Mouse (Mus musculus) bone marrow, adult 2 months (tissue): ENCODE data around the gene Cgn. TPM values are rescaled to one million over a fixed set of nuclear protein-coding genes. Genes with fewer than 3 reads are reported as not detected.
"Not testable (repeated sequence)": the region's sequence is repeated elsewhere in the genome, so short reads cannot be mapped to it uniquely, and the experiment has no call there.

Experiments used
- H3K27ac ChIP-seq: fragments of 200-500 bp; 2 replicates; pipeline ENCODE4 v1.5.1; 2012; ENCODE audit warnings: low read depth, mild to moderate bottlenecking, control low read depth, inconsistent platforms, low read length; ENCODE audit not compliant: control insufficient read depth, poor library complexity, insufficient read depth
- H3K4me1 ChIP-seq: fragments of 200-500 bp; 2 replicates; pipeline ENCODE4 v1.6.1; 2011; ENCODE audit warnings: low read length; ENCODE audit not compliant: control insufficient read depth, insufficient read depth
- H3K4me3 ChIP-seq: fragments of 200-500 bp; replicated peaks from 2 replicates; pipeline ENCODE3; 2011; ENCODE audit warnings: mild to moderate bottlenecking, low read depth, low read length, control low read depth; ENCODE audit not compliant: control insufficient read depth
- CTCF ChIP-seq: fragments of 200-500 bp; IDR thresholded peaks from 2 replicates; pipeline ENCODE4 v1.5.1; 2011; ENCODE audit warnings: low read length, control low read depth; ENCODE audit not compliant: control insufficient read depth, insufficient read depth
- POLR2A ChIP-seq: fragments of 200-500 bp; IDR thresholded peaks from 2 replicates; pipeline ENCODE4 v1.6.1; 2011; ENCODE audit warnings: low read depth, mild to moderate bottlenecking, control low read depth, low read length, borderline replicate concordance; ENCODE audit not compliant: control insufficient read depth
- WGBS: fragments of 180-500 bp; shearing (Covaris S2); methylation state at CpG from one replicate; pipeline ENCODE4 v1.1.7; 2018; 5-methylcytosine and 5-hydroxymethylcytosine counted together
- polyA plus RNA-seq: library from polyadenylated mRNA; stranded (reverse); fragments of >200 nt; gene quantifications from 2 replicates; pipeline ENCODE4 v1.2.4, GENCODE M21; 2011; ENCODE audit warnings: low replicate concordance; ENCODE audit not compliant: missing spikeins, insufficient read depth, insufficient read length

The Cgn gene
- polyA plus RNA-seq, 1 experiment = 1.00 TPM

DNA sequence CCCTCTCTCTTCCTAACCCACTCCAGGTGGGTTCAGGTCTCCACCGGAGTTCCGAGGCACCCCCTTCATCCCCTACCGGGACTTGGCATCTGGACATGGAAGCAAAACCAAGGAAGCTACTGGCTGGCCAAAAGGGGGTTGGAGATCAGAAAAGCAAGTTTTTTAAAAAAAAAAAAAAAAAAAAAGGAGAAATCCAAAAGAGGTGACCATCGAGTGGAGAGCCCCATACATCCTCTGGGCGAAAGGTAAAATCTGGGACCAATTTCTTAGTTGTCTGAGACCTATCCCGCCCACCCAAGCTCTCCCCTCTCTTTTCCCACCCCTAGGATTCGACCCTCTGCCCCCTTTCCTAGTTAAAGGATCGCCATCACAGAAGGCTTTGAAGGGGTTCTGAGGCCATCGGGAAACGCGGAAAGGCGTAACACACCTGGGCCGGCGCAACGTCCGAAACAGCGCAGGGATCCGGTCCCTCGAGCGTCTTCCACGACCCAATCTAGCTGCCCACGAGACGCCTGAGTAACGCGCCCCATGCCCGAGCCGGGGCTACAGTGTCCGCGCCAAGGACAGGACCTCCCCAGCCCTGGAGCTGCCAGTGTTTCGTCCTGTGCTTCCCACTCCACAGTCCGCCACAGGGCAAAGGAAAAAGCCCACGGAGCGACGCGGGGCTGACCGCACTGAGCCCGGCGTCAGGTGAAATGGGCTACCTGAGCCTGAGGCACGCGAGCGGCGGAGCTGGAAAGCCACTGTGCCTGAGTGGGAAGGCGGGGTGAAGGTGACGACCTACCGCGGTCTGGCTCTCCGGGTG lies 28.8 kb downstream of the Cgn start:
- 9% methylated on average over 23 of the region's 47 CpGs for WGBS
- H3K4me1 ChIP-seq, H3K4me3 ChIP-seq, H3K27ac ChIP-seq: not testable (repeated sequence)

DNA sequence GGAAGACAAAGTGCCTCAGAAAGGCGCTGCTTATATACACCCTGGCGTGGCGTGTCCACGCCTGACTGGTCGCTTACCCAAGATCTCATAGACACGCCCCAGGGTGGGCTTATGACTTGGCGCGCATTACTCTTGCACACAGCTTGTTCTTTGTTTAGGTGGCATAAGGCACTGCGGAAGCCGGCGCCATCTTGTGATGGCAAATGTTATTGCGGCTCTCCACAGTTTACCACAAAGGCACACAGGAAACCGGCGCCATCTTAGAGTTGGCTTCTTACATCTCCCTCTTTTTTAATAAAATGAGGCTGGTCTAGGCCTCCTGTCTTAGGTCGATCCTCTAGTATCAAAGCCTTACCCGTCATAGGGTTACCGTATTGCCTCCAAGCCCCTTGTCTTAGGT lies 40.6 kb downstream of the Cgn start:
- no peaks in the 10 kb centered on the region for H3K4me1 ChIP-seq
- no peak overlapping the region for H3K4me3 ChIP-seq
- WGBS = 92% methylated on average over 17 of the region's 17 CpGs
- no peak overlapping the region for H3K27ac ChIP-seq
- TF ChIP-seq POLR2A (no peak), CTCF (no peak)

DNA sequence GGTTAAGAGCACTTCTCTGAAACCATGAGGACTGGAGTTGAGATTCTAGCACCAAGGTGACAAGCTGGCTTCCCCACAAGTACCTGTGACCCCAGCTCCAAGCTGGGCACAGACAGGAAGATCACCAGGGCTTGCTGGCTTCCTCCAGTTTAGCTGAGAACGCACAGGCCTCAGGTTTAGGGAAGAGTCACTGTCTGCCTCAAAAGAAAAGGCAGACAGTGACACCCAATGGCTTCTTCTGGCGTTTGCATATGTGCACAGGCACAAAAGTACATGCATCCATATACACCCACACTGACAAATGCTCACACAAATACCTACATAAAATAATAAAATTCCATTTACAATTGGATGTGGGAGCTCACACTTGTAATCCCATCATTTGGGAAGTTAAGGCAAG lies 62.7 kb downstream of the Cgn start:
- H3K4me1 ChIP-seq, H3K27ac ChIP-seq, H3K4me3 ChIP-seq: not testable (repeated sequence)
- 21% methylated on average over 2 of the region's 2 CpGs for WGBS

DNA sequence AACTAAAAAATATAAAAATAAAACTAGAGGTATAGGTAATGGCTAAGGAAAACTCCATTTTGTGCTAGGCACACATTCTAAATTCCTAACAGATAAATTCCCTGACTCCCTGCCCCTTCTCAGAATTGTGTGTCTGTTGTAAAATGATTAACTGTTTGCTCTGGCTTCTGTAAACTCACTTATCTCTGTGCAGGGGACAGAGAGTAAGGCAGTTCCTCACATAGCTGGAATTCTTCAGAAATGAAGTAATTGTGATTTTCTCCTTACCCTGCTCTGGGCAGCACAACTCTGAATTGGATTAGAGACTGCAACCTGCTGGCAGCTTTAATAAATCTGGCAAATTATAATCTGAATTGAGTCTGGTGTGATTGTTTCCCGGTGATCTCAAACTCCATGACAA lies 68.0 kb downstream of the Cgn start:
- WGBS = 73% methylated on average over 1 of the region's 1 CpGs

GRCm38 (mm10) chr3:94713424-94713823 lies 72.9 kb downstream of the Cgn start:
- not testable (repeated sequence) for H3K4me3 ChIP-seq, H3K4me1 ChIP-seq, H3K27ac ChIP-seq
- 79% methylated on average over 3 of the region's 3 CpGs for WGBS

More for the DNA sequence above, 68.0 kb downstream of the Cgn start:
- H3K4me1 ChIP-seq, H3K27ac ChIP-seq, H3K4me3 ChIP-seq: not testable (repeated sequence)

DNA sequence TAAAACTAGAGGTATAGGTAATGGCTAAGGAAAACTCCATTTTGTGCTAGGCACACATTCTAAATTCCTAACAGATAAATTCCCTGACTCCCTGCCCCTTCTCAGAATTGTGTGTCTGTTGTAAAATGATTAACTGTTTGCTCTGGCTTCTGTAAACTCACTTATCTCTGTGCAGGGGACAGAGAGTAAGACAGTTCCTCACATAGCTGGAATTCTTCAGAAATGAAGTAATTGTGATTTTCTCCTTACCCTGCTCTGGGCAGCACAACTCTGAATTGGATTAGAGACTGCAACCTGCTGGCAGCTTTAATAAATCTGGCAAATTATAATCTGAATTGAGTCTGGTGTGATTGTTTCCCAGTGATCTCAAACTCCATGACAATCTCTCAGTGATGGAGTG lies 75.7 kb downstream of the Cgn start:
- H3K4me1 ChIP-seq, H3K4me3 ChIP-seq, H3K27ac ChIP-seq: not testable (repeated sequence)

Other genes starting within 250 kb of the Cgn start
- gene Snx27, start 203.8 kb downstream of the Cgn start, polyA plus RNA-seq = 13.9 and 14.1 TPM in 2 replicates
- not detected in 2 replicates for gene Gm10972, start 143.4 kb downstream of the Cgn start, polyA plus RNA-seq
- 3.8 and 7.4 TPM in 2 replicates for gene Tuft1, start 127.6 kb downstream of the Cgn start, polyA plus RNA-seq
- 4.4 TPM in 1 of 2 replicates, not detected in the other for gene Selenbp2, start 92.9 kb downstream of the Cgn start, polyA plus RNA-seq
- 10.3 and 16.8 TPM in 2 replicates for gene Pogz, start 51.1 kb upstream of the Cgn start, polyA plus RNA-seq
- gene Psmb4, start 100.5 kb upstream of the Cgn start, polyA plus RNA-seq = 291 and 443 TPM in 2 replicates
- gene Selenbp1, start 146.6 kb upstream of the Cgn start, polyA plus RNA-seq = 30.8 and 35.6 TPM in 2 replicates
- 4.5 and 22.2 TPM in 2 replicates for gene Rfx5, start 167.6 kb upstream of the Cgn start, polyA plus RNA-seq
- 43.1 and 63.2 TPM in 2 replicates for gene Pi4kb, start 188.2 kb upstream of the Cgn start, polyA plus RNA-seq
- 10.6 and 21.1 TPM in 2 replicates for gene Zfp687, start 229.0 kb upstream of the Cgn start, polyA plus RNA-seq